Mouse (Mus musculus) limb, embryonic 14.5 days (tissue): ENCODE data around the gene Hoxa1. TPM values are rescaled to one million over a fixed set of nuclear protein-coding genes. Genes with fewer than 3 reads are reported as not detected.

Experiments
- ATAC-seq: fragments of 200-750 bp; cut with Nextera tagmentation; 2 replicates; pipeline ENCODE4 v1.8.0; 2017; ENCODE audit warnings: low read depth, moderate number of reproducible peaks, moderate TSS enrichment; ENCODE audit not compliant: low FRiP score
- DNase-seq: peaks from one replicate; pipeline ENCODE4 v3.0.0-alpha.2; 2015; ENCODE audit warnings: low spot score
- H3K27ac ChIP-seq: fragments of 300-500 bp; sonication (generic); replicated peaks from 2 replicates; pipeline ENCODE4 v1.5.1; 2014; ENCODE audit warnings: low read depth, mild to moderate bottlenecking, low read length, moderate library complexity, mixed read lengths
- H3K27me3 ChIP-seq: fragments of 300-500 bp; sonication (generic); 2 replicates; pipeline ENCODE4 v1.6.1; 2014; ENCODE audit warnings: low read length, mixed read lengths; ENCODE audit not compliant: control insufficient read depth, insufficient read depth
- H3K36me3 ChIP-seq: fragments of 300-500 bp; sonication (generic); 2 replicates; pipeline ENCODE4 v1.6.1; 2014; ENCODE audit warnings: mild to moderate bottlenecking, low read length, moderate library complexity, mixed read lengths; ENCODE audit not compliant: control insufficient read depth, insufficient read depth
- H3K4me1 ChIP-seq: fragments of 300-500 bp; sonication (generic); 2 replicates; pipeline ENCODE4 v1.6.1; 2014; ENCODE audit warnings: antibody characterized with exemption, low read length, mixed read lengths; ENCODE audit not compliant: control insufficient read depth, insufficient read depth
- H3K4me2 ChIP-seq: fragments of 300-500 bp; sonication (generic); replicated peaks from 2 replicates; pipeline ENCODE4 v1.6.1; 2014; ENCODE audit warnings: low read depth, mild to moderate bottlenecking, low read length, moderate library complexity; ENCODE audit not compliant: severe bottlenecking
- H3K4me3 ChIP-seq: fragments of 300-500 bp; sonication (generic); replicated peaks from 2 replicates; pipeline ENCODE4 v1.5.1; 2014; ENCODE audit warnings: low read length
- H3K9ac ChIP-seq: fragments of 300-500 bp; sonication (generic); 2 replicates; pipeline ENCODE4 v1.6.1; 2014; ENCODE audit warnings: mild to moderate bottlenecking, low read depth, low read length, moderate library complexity; ENCODE audit not compliant: severe bottlenecking
- H3K9me3 ChIP-seq: fragments of 300-500 bp; sonication (generic); 2 replicates; pipeline ENCODE4 v1.6.1; 2016; ENCODE audit warnings: low read length; ENCODE audit not compliant: control insufficient read depth
- POLR2A ChIP-seq: fragments of 200-500 bp; IDR thresholded peaks from 2 replicates; pipeline ENCODE4 v1.8.0; 2012; ENCODE audit warnings: inconsistent platforms, mild to moderate bottlenecking, moderate library complexity, borderline replicate concordance; ENCODE audit not compliant: insufficient read depth, insufficient read length; ENCODE audit errors: extremely low read depth
- WGBS: fragments of 180-500 bp; shearing (Covaris S2); extraction: QIAGEN DNeasy Blood & Tissue Kit; methylation state at CpG from one replicate; pipeline ENCODE4 v1.1.7; 2014; 5-methylcytosine and 5-hydroxymethylcytosine counted together
- polyA plus RNA-seq, 2 experiments: library from polyadenylated mRNA; depleted of rRNA in 1 of 2; stranded (reverse) in 1 of 2; unstranded in 1 of 2; fragments of >200 nt; fragmentation: Nextera tagmentation in 1 of 2; extraction: Ambion mirVana in 1 of 2; gene quantifications; 2 replicates each; pipeline versions ENCODE4 v1.2.1 to v1.2.3; 2012 to 2014

Hoxa1 gene
- polyA plus RNA-seq, 2 experiments = 1.6 to 1.7 TPM

GRCm38 (mm10) chr6:52167176-52167575 is 9.1 kb upstream of the Hoxa1 start:
- no peak overlapping the region for H3K4me2 ChIP-seq
- 57% methylated on average over 1 of the region's 1 CpGs for WGBS
- ATAC-seq = no peak

DNA sequence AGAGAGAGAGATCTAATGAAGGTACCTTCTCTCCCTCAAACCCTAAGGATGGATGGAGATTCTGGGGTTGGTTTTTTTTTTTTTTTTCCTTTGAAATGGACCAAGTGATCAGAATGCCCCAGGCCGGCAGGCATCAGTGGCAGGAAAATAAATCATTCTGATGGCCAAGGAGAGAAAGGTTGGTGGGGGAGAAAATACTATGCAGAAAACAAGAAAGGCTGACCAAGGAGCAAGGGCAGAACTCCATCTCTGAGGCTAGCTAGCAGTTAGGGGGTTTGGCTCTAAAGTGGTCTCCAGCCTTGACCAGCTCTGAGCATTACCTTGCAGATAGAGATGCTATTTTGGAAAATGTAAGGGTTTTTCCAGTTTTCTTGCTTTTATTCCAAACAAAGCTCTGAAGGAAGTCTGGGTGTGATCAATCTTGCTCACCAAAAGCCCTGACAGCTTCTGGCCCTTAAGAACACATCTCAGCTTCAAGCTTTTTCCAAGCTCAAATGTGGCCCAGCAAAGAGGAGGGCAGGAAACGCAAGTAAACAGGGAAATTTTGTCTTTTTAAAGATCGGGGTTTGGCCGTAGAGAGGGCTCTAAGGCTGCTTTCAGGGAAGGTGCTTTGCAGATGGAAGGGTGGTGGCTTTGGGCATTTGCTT is 8.4 kb upstream of the Hoxa1 start:
- DNase-seq = no peak
- Histone ChIP-seq H3K4me3 (no peak overlapping the region), H3K9ac (no peak overlapping the region), H3K9me3 (no peaks in the 10 kb centered on the region), H3K4me2 (no peak overlapping the region), H3K27me3 (peaks cover 87% of the 10 kb centered on the region), H3K4me1 (peaks cover 17% of the 10 kb centered on the region), H3K27ac (no peak overlapping the region), H3K36me3 (peaks cover 15% of the 10 kb centered on the region)
- TF ChIP-seq POLR2A = no peak
- no peak for ATAC-seq
- whole genome bisulfite sequencing = 34% methylated on average over 4 of the region's 4 CpGs

More at GRCm38 (mm10) chr6:52167176-52167575, 9.1 kb upstream of the Hoxa1 start:
- TF ChIP-seq POLR2A = no peak
- H3K9me3 ChIP-seq = no peaks in the 10 kb centered on the region
- H3K27ac ChIP-seq = no peak overlapping the region
- peaks cover 20% of the 10 kb centered on the region for H3K4me1 ChIP-seq
- no peak overlapping the region for H3K4me3 ChIP-seq
- DNase-seq = no peak
- no peak overlapping the region for H3K9ac ChIP-seq
- H3K36me3 ChIP-seq = peaks cover 18% of the 10 kb centered on the region
- peaks cover 87% of the 10 kb centered on the region for H3K27me3 ChIP-seq

DNA sequence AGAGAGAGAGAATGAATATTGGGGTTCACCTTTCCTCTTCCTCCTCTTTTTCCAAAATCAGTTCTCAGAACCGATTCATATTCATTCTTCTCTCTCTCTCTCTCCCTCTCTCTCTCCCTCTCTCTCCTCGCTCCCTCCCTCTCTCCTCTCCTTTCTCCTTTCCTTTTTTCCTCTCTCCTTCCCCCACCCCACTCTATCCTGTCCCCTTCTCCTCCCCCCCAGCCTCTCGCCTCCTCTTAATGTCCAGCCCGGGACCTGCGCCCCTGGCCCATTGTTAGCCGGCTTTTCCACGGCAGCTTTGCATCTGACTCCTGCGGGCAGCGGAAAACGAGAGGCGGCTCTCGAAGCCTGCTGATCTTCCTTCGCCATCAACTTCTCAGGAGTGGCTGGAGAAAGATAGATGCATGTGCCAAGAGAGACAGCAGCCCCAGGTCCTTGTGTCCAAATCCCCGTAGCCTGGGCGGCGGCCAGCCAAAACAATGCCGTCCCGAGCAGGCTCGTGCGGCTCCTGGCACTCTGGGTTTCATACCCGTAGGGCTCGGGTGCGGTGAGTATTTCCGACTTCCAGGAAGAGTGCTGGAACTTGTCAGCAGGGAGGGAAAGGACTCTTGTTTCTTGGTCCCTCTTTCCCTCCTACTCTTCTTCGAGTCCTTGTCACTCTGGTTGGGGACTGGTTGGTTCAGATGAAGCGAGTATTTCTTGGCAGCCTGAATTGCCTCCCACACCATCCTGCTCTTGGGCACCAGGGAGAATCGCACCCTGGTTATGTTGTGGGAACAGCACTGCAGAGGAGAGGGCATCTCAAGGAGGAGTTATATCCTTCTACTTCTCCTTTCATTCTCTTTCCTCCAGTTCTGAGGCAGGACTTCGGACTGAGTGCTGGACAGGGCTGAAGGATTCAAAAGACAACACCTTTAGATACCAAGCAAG is 7.6 kb upstream of the Hoxa1 start:
- no peak overlapping the region for H3K9ac ChIP-seq
- H3K9me3 ChIP-seq = no peaks in the 10 kb centered on the region
- H3K4me1 ChIP-seq = peaks cover 23% of the 10 kb centered on the region
- H3K27ac ChIP-seq = no peak overlapping the region
- H3K4me2 ChIP-seq = no peak overlapping the region
- WGBS = 8% methylated on average over 28 of the region's 28 CpGs
- no peak for TF ChIP-seq POLR2A
- no peak overlapping the region for H3K4me3 ChIP-seq
- peaks cover 87% of the 10 kb centered on the region for H3K27me3 ChIP-seq
- peaks cover 15% of the 10 kb centered on the region for H3K36me3 ChIP-seq
- ATAC-seq = no peak
- DNase-seq = no peak

DNA sequence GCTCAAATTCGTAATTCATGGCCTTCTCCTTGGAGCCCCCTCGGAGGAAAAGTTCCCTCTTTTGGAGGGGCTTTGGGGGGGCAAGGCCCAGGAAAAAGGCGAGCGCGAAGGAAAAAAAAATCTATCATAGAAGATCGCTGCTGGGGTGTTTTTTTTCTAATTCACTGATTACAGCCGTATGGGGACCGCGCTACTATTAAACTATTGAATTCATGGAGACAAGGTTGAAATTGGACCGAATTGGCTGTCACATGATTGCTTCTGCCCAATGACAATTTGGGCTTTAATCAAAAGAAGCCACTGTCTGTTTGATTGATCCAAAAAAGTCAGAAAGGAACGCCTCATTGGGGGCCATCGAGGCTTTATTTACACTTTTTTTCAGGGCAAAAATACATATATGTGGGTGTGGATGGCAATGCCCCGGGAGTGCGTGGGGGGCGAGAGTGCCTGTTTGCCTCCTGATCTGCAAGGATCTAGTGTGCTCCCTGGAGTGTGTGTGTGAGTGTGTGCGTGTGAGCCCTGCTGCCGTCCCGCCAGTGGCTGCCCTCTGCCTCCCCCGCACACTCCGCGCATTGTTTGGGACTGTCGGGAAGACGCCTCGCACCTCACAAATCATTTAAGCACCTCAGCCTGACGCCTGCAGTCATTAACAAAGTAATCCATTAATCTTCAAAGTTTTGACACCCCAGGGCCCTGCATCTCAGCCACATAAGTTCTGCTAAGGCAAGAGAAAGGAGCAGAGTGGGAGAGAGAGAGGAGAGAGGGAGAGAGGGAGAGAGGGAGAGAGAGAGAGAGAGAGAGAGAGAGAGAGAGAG is 6.7 kb upstream of the Hoxa1 start, which contains the start of gene Hoxa2:
Gene Hoxa2 (minus strand): TSS at position 206 of the 815 bp plus-strand sequence.
- no peak for TF ChIP-seq POLR2A
- ATAC-seq (no peak), DNase-seq (no peak)
- Histone ChIP-seq H3K27me3 (peaks cover 87% of the 10 kb centered on the region), H3K36me3 (peaks cover 7% of the 10 kb centered on the region), H3K9ac (no peak within 1 kb of the TSS), H3K4me3 (peak within 1 kb of the TSS; percentile 27), H3K4me1 (peaks cover 29% of the 10 kb centered on the region), H3K27ac (no peak within 1 kb of the TSS), H3K4me2 (peak within 1 kb of the TSS; percentile 40), H3K9me3 (no peaks in the 10 kb centered on the region)
- 3% methylated on average over 25 of the region's 25 CpGs for WGBS
